Mouse (Mus musculus) cerebellum, postnatal 25 days (tissue): ENCODE data around the gene Fbxo34.
"Not testable (repeated sequence)": the region's sequence is repeated elsewhere in the genome, so short reads cannot be mapped to it uniquely, and the experiment has no call there.

Experiments used
- DNase-seq, 2 experiments: peaks; one replicate each; pipeline ENCODE4 v3.0.0; 2021; ENCODE audit warnings: mixed read lengths in 2 of 2

The Fbxo34 gene

DNA sequence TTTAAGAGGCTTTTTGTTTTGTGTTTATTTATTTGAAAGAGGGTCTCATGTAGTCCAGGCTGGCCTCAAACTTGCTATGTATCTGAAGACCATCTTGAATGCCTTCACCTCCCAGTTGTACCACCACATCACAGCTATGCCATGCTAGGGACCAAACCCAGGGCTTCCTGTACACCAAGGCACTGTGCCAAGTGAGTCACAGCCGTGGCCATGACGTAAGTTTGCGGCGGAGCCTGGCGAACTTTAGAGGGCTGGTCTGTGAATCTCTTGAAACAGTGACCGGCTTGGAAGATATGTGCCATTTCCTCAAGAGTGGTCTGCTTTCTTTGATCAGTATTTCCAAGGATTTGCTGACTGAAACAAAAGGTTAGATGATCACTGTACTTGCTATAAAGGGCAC is 68.4 kb downstream of the Fbxo34 start:
- peak in 1 of 2 experiments; percentile 24 for DNase-seq

GRCm38 (mm10) chr14:47520751-47521449 is 70.7 kb downstream of the Fbxo34 start:
- no peak for DNase-seq

GRCm38 (mm10) chr14:47521609-47522008 is 71.4 kb downstream of the Fbxo34 start:
- DNase-seq, result no peak

DNA sequence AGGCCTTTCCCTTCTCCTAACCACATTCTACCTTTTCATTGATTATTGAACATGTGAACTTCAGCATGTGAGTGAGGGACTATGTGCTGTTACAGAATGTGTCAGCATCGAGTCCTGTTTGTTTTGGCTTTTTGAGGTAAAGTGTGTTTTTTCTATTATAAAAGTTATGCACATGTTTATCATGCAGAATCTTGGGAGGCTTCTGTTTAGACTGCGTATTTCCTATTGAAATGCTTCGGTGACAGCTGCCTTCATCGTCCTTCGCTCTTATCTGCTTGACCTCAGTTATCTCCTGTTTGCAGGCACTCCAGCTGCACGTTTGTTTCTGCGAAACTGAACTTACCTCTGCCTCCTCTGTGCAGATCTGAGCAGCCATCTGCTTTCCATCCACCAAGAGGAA is 72.1 kb downstream of the Fbxo34 start:
- no peak for DNase-seq

GRCm38 (mm10) chr14:47525374-47525773 is 75.2 kb downstream of the Fbxo34 start:
- no peak for DNase-seq

- DNase-seq, result no peak
Measured at GRCm38 (mm10) chr14:47525861-47526260, 75.6 kb downstream of the Fbxo34 start.

GRCm38 (mm10) chr14:47527833-47528232 is 77.6 kb downstream of the Fbxo34 start:
- DNase-seq, result no peak

GRCm38 (mm10) chr14:47528293-47528692 is 78.1 kb downstream of the Fbxo34 start:
- DNase-seq, result no peak

DNA sequence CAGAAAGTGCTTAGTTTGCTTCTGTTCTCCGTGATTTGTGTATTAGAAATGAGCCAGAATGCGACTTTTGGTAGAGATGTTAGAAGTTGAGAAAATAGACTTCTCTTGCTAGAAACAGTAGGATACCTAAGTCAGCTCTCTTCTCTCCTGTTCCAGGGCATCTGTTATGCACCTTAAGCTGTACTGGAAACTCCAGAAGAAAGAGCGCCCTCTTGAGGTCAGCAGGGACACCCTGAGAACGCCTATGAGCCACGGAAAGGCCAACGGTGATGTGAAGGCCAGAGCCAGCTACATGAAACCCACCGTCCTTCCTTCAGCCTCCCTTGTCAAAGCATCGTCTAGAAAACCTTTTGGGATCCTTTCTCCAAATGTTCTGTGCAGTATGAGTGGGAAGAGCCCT is 78.8 kb downstream of the Fbxo34 start:
- peak; percentile 48 to 73 for DNase-seq

GRCm38 (mm10) chr14:47529592-47529991 is 79.4 kb downstream of the Fbxo34 start:
- not testable (repeated sequence) for DNase-seq

GRCm38 (mm10) chr14:47532496-47532895 is 82.3 kb downstream of the Fbxo34 start:
- DNase-seq, result no peak

- DNase-seq, result peak; percentile 15 to 16
Measured at GRCm38 (mm10) chr14:47533365-47534175, 83.3 kb downstream of the Fbxo34 start.

- no peak for DNase-seq
Measured at GRCm38 (mm10) chr14:47534176-47534525, 83.9 kb downstream of the Fbxo34 start.

DNA sequence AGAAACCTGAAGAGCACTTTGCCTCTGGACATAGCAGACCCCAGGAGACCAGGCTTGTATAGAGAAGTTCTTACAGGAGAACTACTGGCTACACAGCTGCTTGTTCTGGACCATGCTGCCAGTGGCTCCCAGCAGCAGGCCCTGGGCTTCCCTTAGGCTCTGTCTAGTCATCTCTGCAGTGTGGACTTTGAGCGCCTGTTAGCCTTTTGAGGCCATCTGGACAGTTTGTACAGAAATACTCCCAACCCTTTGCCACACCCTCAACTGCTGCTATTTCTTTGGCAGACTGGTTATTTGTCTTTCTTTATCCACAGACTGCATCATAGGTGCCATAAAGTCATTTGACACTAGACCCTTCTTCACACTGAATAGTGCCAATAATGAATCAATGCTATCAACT is 84.9 kb downstream of the Fbxo34 start:
- DNase-seq, result no peak

GRCm38 (mm10) chr14:47541325-47541948 is 91.2 kb downstream of the Fbxo34 start:
- no peak for DNase-seq

GRCm38 (mm10) chr14:47542283-47542682 is 92.1 kb downstream of the Fbxo34 start:
- no peak for DNase-seq

DNA sequence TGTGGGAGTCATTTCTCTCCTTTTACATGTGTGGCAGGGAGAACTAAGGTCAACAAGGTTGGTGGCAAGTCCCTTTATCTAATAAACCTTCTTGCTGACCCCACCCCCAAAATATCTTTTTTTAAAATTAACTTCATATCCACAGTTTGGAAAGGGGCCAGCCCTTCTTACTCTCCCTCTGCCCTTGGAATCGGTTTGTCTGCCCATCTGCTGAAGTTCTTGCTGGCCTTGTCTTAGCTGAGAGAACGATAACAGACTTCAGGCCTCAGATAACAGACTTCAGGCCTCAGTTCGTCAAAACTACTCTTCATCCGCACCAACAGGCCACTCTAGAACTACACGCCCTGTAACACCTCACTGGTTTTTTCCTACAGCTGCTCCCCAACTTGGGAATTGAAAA is 94.1 kb downstream of the Fbxo34 start:
- DNase-seq, result no peak

DNA sequence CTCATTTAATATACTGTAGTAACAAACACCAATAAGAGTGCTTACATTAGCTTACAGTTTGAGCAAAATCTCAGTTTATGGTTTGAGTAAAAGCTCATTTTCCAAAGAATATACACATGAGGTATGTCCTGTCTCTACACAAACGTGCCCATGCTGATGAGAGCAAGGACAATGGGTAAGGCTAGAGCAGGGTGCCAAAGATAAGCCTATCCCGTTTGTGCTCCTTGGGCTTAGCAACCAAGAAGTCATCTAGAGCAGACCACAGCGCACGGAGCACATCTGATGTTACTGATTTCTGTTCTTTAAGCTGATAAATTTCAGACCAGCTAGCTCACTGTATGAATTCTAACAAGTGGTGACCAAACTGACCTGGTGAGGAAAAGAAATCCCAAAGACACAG is 94.7 kb downstream of the Fbxo34 start:
- DNase-seq, result no peak

- DNase-seq, result no peak
Measured at GRCm38 (mm10) chr14:47551668-47552067, 101.4 kb downstream of the Fbxo34 start.

DNA sequence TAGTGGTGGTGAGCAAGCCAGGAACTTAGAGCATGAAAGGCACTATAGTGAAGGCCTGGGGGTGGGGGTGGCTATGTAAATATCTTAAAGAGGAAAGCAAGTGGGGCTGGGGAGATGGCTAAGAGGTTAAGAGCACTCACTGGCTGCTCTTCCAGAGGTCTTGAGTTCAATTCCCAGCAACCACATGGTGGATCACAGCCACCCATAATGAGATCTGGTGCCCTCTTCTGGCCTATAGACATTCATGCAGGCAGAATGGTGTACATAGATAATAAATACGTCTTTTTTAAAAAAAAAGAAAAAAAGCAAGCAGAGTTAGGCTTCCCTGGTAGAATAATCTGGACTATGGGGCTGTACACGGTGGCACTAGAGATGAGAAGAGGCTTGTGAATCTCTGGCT is 103.2 kb downstream of the Fbxo34 start:
- no peak for DNase-seq

DNA sequence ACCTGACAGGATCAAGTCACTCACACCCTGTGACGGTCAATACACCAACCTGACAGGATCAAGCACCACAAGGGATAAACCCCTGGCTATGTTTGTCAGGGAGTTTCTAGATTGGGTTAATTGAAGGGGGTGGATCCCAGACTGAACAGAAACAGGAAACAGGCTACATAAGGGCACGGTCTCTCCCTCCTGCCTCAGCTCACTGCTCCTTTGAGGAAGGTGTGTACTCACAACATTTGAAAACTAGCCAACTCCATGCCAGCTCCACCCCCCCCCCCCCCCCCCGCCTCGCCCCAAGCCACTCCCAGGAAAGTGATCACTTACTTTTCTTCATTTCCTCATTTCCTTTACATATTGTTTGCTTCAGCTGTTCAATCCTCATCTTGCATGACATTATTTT is 104.0 kb downstream of the Fbxo34 start:
- no peak for DNase-seq

DNA sequence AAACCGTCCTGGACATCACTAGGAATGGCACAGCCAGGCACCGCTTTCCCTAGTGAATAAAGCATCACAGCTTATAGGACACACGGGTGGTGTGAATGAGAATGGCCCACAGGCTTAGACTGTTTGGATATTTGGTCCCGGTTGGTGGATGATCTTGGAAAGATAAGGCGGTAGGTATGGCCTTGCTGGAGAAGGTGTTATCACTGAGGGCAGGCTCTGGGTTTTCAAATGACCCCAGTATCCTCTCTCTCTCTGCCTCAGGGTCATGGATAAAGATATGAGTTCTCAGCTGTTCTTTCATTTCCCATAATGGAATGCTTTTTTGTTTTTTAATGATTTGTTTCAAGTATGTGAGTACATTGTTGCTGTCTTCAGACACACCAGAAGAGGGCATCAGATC is 105.0 kb downstream of the Fbxo34 start:
- DNase-seq, result no peak

- no peak for DNase-seq
Measured at GRCm38 (mm10) chr14:47560714-47561113, 110.5 kb downstream of the Fbxo34 start.

DNA sequence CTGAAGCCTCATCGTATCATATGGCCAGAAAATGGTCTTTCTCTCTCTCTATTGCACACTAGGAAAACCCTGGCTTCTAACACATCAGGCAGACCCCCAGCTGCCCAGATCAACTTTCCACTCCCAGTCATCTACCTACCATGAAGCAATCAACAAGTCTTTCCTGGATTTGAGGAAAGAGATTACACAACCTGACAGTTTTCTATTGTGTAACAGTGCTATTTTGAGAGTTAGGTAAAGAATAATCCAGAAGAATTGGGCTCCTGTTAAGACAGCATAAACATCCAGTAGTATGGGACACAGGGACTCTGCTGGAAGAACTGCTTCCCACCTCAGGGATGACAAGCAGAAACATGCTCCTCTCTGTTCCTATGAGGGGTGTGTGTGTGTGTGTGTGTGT is 112.3 kb downstream of the Fbxo34 start:
- no peak for DNase-seq
